Mouse (Mus musculus) stomach, embryonic 16.5 days (tissue): ENCODE measurements around the gene Smg9. TPM values are rescaled to one million over a fixed set of nuclear protein-coding genes. Genes with fewer than 3 reads are reported as not detected.
A peak's percentile ranks its signal among the peaks of the same experiment; 100 is the strongest.

Experiments
- ATAC-seq: fragments of 200-750 bp; cut with Nextera tagmentation; 2 replicates; pipeline ENCODE4 v1.8.0; 2017; ENCODE audit warnings: moderate number of reproducible peaks, moderate TSS enrichment; ENCODE audit not compliant: insufficient read depth, low FRiP score
- H3K27ac ChIP-seq: fragments of 300-500 bp; sonication (generic); 2 replicates; pipeline ENCODE4 v1.5.1; 2014; ENCODE audit warnings: low read length
- H3K27me3 ChIP-seq: fragments of 300-500 bp; sonication (generic); 2 replicates; pipeline ENCODE4 v1.6.1; 2014; ENCODE audit warnings: low read length, control low read depth, mixed read lengths; ENCODE audit not compliant: control insufficient read depth, insufficient read depth
- H3K36me3 ChIP-seq: fragments of 300-500 bp; sonication (generic); 2 replicates; pipeline ENCODE4 v1.6.1; 2014; ENCODE audit warnings: low read length; ENCODE audit not compliant: control insufficient read depth, insufficient read depth
- H3K4me1 ChIP-seq: fragments of 300-500 bp; sonication (generic); 2 replicates; pipeline ENCODE4 v1.6.1; 2014; ENCODE audit warnings: low read length, control low read depth, mixed read lengths; ENCODE audit not compliant: control insufficient read depth, insufficient read depth
- H3K4me2 ChIP-seq: fragments of 300-500 bp; sonication (generic); 2 replicates; pipeline ENCODE4 v1.6.1; 2014; ENCODE audit warnings: low read depth, low read length, mixed read lengths
- H3K4me3 ChIP-seq: fragments of 300-500 bp; sonication (generic); replicated peaks from 2 replicates; pipeline ENCODE4 v1.5.1; 2014; ENCODE audit warnings: mild to moderate bottlenecking, low read length
- H3K9ac ChIP-seq: fragments of 300-500 bp; sonication (generic); 2 replicates; pipeline ENCODE4 v1.6.1; 2014; ENCODE audit warnings: low read length
- H3K9me3 ChIP-seq: fragments of 300-500 bp; sonication (generic); replicated peaks from 2 replicates; pipeline ENCODE4 v1.6.1; 2016; ENCODE audit warnings: low read length, control low read depth; ENCODE audit not compliant: control insufficient read depth
- WGBS: fragments of 180-500 bp; shearing (Covaris S2); extraction: QIAGEN DNeasy Blood & Tissue Kit; methylation state at CpG from one replicate; pipeline ENCODE4 v1.1.7; 2014; 5-methylcytosine and 5-hydroxymethylcytosine counted together
- polyA plus RNA-seq: library from polyadenylated mRNA; unstranded; fragments of >200 nt; fragmentation: Nextera tagmentation; extraction: Ambion mirVana; gene quantifications from 2 replicates; pipeline ENCODE4 v1.2.1, GENCODE M21; 2015

Gene Smg9
- polyA plus RNA-seq, 1 experiment from 2014 or later = 21.3 TPM

GRCm38 (mm10) chr7:24442313-24442712, 42.9 kb downstream of the Smg9 start:
- Histone ChIP-seq H3K36me3 (no peaks in the 10 kb centered on the region), H3K4me2 (no peak overlapping the region), H3K4me1 (no peaks in the 10 kb centered on the region), H3K4me3 (no peak overlapping the region), H3K9me3 (no peaks in the 10 kb centered on the region), H3K9ac (no peak overlapping the region), H3K27ac (peak overlapping the region; percentile 19; the same call in 1 of the 2 replicates), H3K27me3 (no peaks in the 10 kb centered on the region)
- no peak for ATAC-seq
- WGBS = 46% methylated on average over 8 of the region's 8 CpGs

GRCm38 (mm10) chr7:24445266-24445926, 46.0 kb downstream of the Smg9 start:
- Histone ChIP-seq H3K9ac (no peak overlapping the region), H3K27ac (peak overlapping the region; percentile 38; the same call in 1 of the 2 replicates), H3K9me3 (no peaks in the 10 kb centered on the region), H3K27me3 (no peaks in the 10 kb centered on the region), H3K4me1 (no peaks in the 10 kb centered on the region), H3K4me2 (no peak overlapping the region), H3K36me3 (no peaks in the 10 kb centered on the region), H3K4me3 (no peak overlapping the region)
- WGBS = 85% methylated on average over 9 of the region's 9 CpGs
- peak; percentile 57; the same call in 1 of the 2 replicates for ATAC-seq

GRCm38 (mm10) chr7:24446697-24447340, 47.4 kb downstream of the Smg9 start:
- no peaks in the 10 kb centered on the region for H3K4me1 ChIP-seq
- H3K27me3 ChIP-seq = no peaks in the 10 kb centered on the region
- H3K27ac ChIP-seq = peak overlapping the region; percentile 57; the same call in 1 of the 2 replicates
- H3K9ac ChIP-seq = no peak overlapping the region
- H3K9me3 ChIP-seq = no peaks in the 10 kb centered on the region
- H3K36me3 ChIP-seq = no peaks in the 10 kb centered on the region
- H3K4me3 ChIP-seq = no peak overlapping the region
- H3K4me2 ChIP-seq = no peak overlapping the region
- 63% methylated on average over 7 of the region's 7 CpGs for WGBS
- no peak for ATAC-seq

GRCm38 (mm10) chr7:24448782-24449517, 49.5 kb downstream of the Smg9 start:
- WGBS = 51% methylated on average over 14 of the region's 14 CpGs

GRCm38 (mm10) chr7:24450585-24451017, 51.2 kb downstream of the Smg9 start:
- WGBS = 50% methylated on average over 9 of the region's 9 CpGs
- H3K27me3 ChIP-seq = no peaks in the 10 kb centered on the region
- no peaks in the 10 kb centered on the region for H3K9me3 ChIP-seq
- H3K27ac ChIP-seq = no peak overlapping the region
- no peaks in the 10 kb centered on the region for H3K36me3 ChIP-seq
- H3K9ac ChIP-seq = no peak overlapping the region
- no peak overlapping the region for H3K4me3 ChIP-seq
- H3K4me2 ChIP-seq = no peak overlapping the region
- no peaks in the 10 kb centered on the region for H3K4me1 ChIP-seq
- no peak for ATAC-seq

More at GRCm38 (mm10) chr7:24448782-24449517, 49.5 kb downstream of the Smg9 start:
- no peaks in the 10 kb centered on the region for H3K9me3 ChIP-seq
- H3K4me1 ChIP-seq = no peaks in the 10 kb centered on the region
- peak; percentile 9; the same call in 1 of the 2 replicates for ATAC-seq
- no peak overlapping the region for H3K27ac ChIP-seq
- H3K9ac ChIP-seq = no peak overlapping the region
- no peak overlapping the region for H3K4me2 ChIP-seq
- no peaks in the 10 kb centered on the region for H3K27me3 ChIP-seq
- H3K36me3 ChIP-seq = no peaks in the 10 kb centered on the region
- H3K4me3 ChIP-seq = no peak overlapping the region

GRCm38 (mm10) chr7:24451855-24452311, 52.5 kb downstream of the Smg9 start, which contains the start of gene Irgc1:
Gene Irgc1, minus strand, starts transcription at chr7:24452297.
- H3K9ac ChIP-seq = no peak within 1 kb of the TSS
- WGBS = 63% methylated on average over 9 of the region's 9 CpGs
- H3K36me3 ChIP-seq = no peaks in the 10 kb centered on the region
- no peaks in the 10 kb centered on the region for H3K27me3 ChIP-seq
- no peaks in the 10 kb centered on the region for H3K9me3 ChIP-seq
- no peak for ATAC-seq
- no peak within 1 kb of the TSS for H3K4me3 ChIP-seq
- no peak within 1 kb of the TSS for H3K4me2 ChIP-seq
- no peak within 1 kb of the TSS for H3K27ac ChIP-seq
- H3K4me1 ChIP-seq = no peaks in the 10 kb centered on the region

- WGBS = 65% methylated on average over 2 of the region's 2 CpGs
- H3K36me3 ChIP-seq = no peaks in the 10 kb centered on the region
- H3K4me2 ChIP-seq = no peak overlapping the region
- H3K27ac ChIP-seq = no peak overlapping the region
- no peaks in the 10 kb centered on the region for H3K4me1 ChIP-seq
- H3K9me3 ChIP-seq = no peaks in the 10 kb centered on the region
- no peak overlapping the region for H3K9ac ChIP-seq
- no peak for ATAC-seq
- no peak overlapping the region for H3K4me3 ChIP-seq
- H3K27me3 ChIP-seq = no peaks in the 10 kb centered on the region
These were observed 54.8 kb downstream of the Smg9 start for GRCm38 (mm10) chr7:24454199-24454598.

GRCm38 (mm10) chr7:24455726-24456125, 56.3 kb downstream of the Smg9 start:
- no peaks in the 10 kb centered on the region for H3K27me3 ChIP-seq
- no peak overlapping the region for H3K4me3 ChIP-seq
- H3K4me2 ChIP-seq = no peak overlapping the region
- 0 out of 2 replicates have a peak, but pooled peaks cover 3% of the 10 kb centered on the region for H3K4me1 ChIP-seq
- no peak for ATAC-seq
- H3K27ac ChIP-seq = no peak overlapping the region
- 64% methylated on average over 5 of the region's 5 CpGs for WGBS
- no peaks in the 10 kb centered on the region for H3K9me3 ChIP-seq
- no peak overlapping the region for H3K9ac ChIP-seq
- H3K36me3 ChIP-seq = no peaks in the 10 kb centered on the region
